Mouse (Mus musculus): ENCODE data around the gene Olfr1447. TPM values are rescaled to one million over a fixed set of nuclear protein-coding genes. Genes with fewer than 3 reads are reported as not detected.

Gene Olfr1447
- not detected in 2 replicates for polyA plus RNA-seq (2015; fragmentation: Nextera tagmentation; extraction: Ambion mirVana)

GRCm38 (mm10) chr19:12903643-12904042 is at the start of gene Olfr1447:
Gene Olfr1447, minus strand, starts transcription at chr19:12903743.

GRCm38 (mm10) chr19:12949958-12950357 is 46.4 kb upstream of the Olfr1447 start, which contains the start of gene Olfr1450:
Gene Olfr1450, plus strand, starts transcription at chr19:12950258.

GRCm38 (mm10) chr19:12930540-12930939 is 27.0 kb upstream of the Olfr1447 start, which contains the start of gene Olfr1449:
Gene Olfr1449, plus strand, starts transcription at chr19:12930840.

DNA sequence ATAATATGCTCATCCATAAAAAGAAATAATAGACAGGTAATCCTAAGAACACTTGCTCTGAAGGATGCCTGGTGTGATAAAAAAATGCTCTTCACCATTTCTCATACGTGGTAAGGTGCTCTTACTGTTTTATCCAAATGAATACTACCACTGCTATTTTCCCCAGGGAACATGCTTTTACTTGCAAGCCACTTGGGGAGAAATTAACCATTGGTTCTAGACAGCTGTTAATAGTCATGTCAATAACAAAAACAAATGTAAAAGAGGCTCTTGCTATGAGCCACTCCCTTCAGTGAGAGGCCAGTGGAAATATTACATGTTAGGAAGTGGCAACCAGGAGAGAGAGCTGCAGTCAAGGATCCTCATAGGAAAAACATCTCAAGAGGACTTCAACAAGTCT is 20.8 kb upstream of the Olfr1447 start, which contains the start of gene Olfr1448:
Gene Olfr1448, minus strand, starts transcription at position 101 of the 400 bp plus-strand sequence.

GRCm38 (mm10) chr19:12893424-12893823 is 10.1 kb downstream of the Olfr1447 start, which contains the start of gene Olfr1446:
Gene Olfr1446, minus strand, starts transcription at chr19:12893524.

DNA sequence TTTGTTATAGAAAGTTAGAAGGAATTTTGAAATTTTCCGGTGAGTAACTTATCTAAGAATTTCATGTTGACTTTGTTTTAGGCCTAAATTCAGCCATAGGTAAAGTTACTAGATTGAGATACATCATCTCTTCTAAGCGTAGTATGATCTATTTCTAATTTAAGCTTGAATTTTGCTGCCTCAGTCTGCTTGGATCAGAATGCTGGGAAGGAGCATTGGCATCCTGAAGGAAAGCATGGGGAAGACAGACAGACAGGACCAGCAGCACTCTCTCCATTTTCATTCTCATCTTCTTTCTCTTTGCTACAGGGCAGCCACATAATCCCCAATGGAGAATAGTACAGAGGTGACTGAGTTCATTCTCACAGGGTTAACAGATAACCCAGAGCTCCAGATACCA is 20.0 kb downstream of the Olfr1447 start, which contains the start of gene Olfr1445:
Gene Olfr1445, plus strand, starts transcription at position 301 of the 400 bp plus-strand sequence.

DNA sequence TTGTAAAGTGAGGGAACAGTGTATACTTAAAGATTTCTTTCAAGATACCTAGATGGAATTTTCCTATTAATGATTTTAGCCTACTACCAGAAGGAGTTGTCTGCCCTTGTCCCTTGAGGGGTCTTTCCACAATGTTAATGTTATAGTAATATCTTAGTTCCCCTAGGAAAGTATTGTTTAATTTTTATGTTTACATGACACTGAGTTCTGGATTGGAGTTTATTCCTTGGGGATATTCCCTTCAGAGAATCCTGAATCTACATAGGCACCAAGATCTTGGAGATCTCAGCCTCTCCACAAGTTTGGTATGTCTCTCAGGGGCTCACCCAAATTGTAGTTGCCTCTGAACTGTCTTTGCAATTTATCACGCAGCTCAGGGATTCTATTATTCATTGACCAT is 46.6 kb downstream of the Olfr1447 start, which contains the start of gene Olfr1444:
Gene Olfr1444, plus strand, starts transcription at position 301 of the 400 bp plus-strand sequence.

Other genes with a start within 250 kb of the Olfr1447 start
- gene Olfr1442, start 233.3 kb downstream of the Olfr1447 start, polyA plus RNA-seq (2015; fragmentation: Nextera tagmentation; extraction: Ambion mirVana) = not detected in 2 replicates
- gene Olfr1443, start 225.6 kb downstream of the Olfr1447 start, polyA plus RNA-seq (2015; fragmentation: Nextera tagmentation; extraction: Ambion mirVana) = not detected in 2 replicates
- not detected in 2 replicates for gene Keg1, start 208.0 kb downstream of the Olfr1447 start, polyA plus RNA-seq (2015; fragmentation: Nextera tagmentation; extraction: Ambion mirVana)
- gene Cntf, start 138.1 kb downstream of the Olfr1447 start, polyA plus RNA-seq (2015; fragmentation: Nextera tagmentation; extraction: Ambion mirVana) = 0.99 and 1.1 TPM in 2 replicates
- 11.3 and 11.6 TPM in 2 replicates for gene Zfp91, start 107.6 kb downstream of the Olfr1447 start, polyA plus RNA-seq (2015; fragmentation: Nextera tagmentation; extraction: Ambion mirVana)
- gene Lpxn, start 107.5 kb downstream of the Olfr1447 start, polyA plus RNA-seq (2015; fragmentation: Nextera tagmentation; extraction: Ambion mirVana) = 5.1 and 7.8 TPM in 2 replicates
- not detected in 2 replicates for gene Gm5244, start 57.1 kb downstream of the Olfr1447 start, polyA plus RNA-seq (2015; fragmentation: Nextera tagmentation; extraction: Ambion mirVana)
- gene Olfr1444, start 46.5 kb downstream of the Olfr1447 start, polyA plus RNA-seq (2015; fragmentation: Nextera tagmentation; extraction: Ambion mirVana) = not detected in 2 replicates
- not detected in 2 replicates for gene Olfr1445, start 19.9 kb downstream of the Olfr1447 start, polyA plus RNA-seq (2015; fragmentation: Nextera tagmentation; extraction: Ambion mirVana)
- not detected in 2 replicates for gene Olfr1446, start 10.2 kb downstream of the Olfr1447 start, polyA plus RNA-seq (2015; fragmentation: Nextera tagmentation; extraction: Ambion mirVana)
- gene Olfr1448, start 20.7 kb upstream of the Olfr1447 start, polyA plus RNA-seq (2015; fragmentation: Nextera tagmentation; extraction: Ambion mirVana) = not detected in 2 replicates
- gene Olfr1449, start 27.1 kb upstream of the Olfr1447 start, polyA plus RNA-seq (2015; fragmentation: Nextera tagmentation; extraction: Ambion mirVana) = not detected in 2 replicates
- not detected in 2 replicates for gene Olfr1450, start 46.5 kb upstream of the Olfr1447 start, polyA plus RNA-seq (2015; fragmentation: Nextera tagmentation; extraction: Ambion mirVana)
- gene Olfr1451, start 91.3 kb upstream of the Olfr1447 start, polyA plus RNA-seq (2015; fragmentation: Nextera tagmentation; extraction: Ambion mirVana) = not detected in 2 replicates
- not detected in 2 replicates for gene Olfr1453, start 124.6 kb upstream of the Olfr1447 start, polyA plus RNA-seq (2015; fragmentation: Nextera tagmentation; extraction: Ambion mirVana)
- gene Olfr1454, start 156.9 kb upstream of the Olfr1447 start, polyA plus RNA-seq (2015; fragmentation: Nextera tagmentation; extraction: Ambion mirVana) = not detected in 2 replicates
- not detected in 2 replicates for gene Olfr1457, start 194.1 kb upstream of the Olfr1447 start, polyA plus RNA-seq (2015; fragmentation: Nextera tagmentation; extraction: Ambion mirVana)
- not detected in 2 replicates for gene Olfr1458, start 203.0 kb upstream of the Olfr1447 start, polyA plus RNA-seq (2015; fragmentation: Nextera tagmentation; extraction: Ambion mirVana)
- gene Olfr1459, start 245.8 kb upstream of the Olfr1447 start, polyA plus RNA-seq (2015; fragmentation: Nextera tagmentation; extraction: Ambion mirVana) = 0.01 TPM in 1 of 2 replicates, not detected in the other